Mouse (Mus musculus) forebrain, embryonic 15.5 days (tissue): ENCODE measurements around the gene Tlr7. TPM values are rescaled to one million over a fixed set of nuclear protein-coding genes. Genes with fewer than 3 reads are reported as not detected.
"Not testable (repeated sequence)": the region's sequence is repeated elsewhere in the genome, so short reads cannot be mapped to it uniquely, and the experiment has no call there.

Source experiments
- ATAC-seq: fragments of 200-750 bp; cut with Nextera tagmentation; replicated peaks from 2 replicates; pipeline ENCODE4 v1.8.0; 2017; ENCODE audit warnings: mild to moderate bottlenecking, moderate TSS enrichment, moderate library complexity
- H3K27ac ChIP-seq: fragments of 300-500 bp; sonication (generic); replicated peaks from 2 replicates; pipeline ENCODE4 v1.5.1; 2015; ENCODE audit warnings: mild to moderate bottlenecking, inconsistent platforms
- H3K27me3 ChIP-seq: fragments of 300-500 bp; sonication (generic); 2 replicates; pipeline ENCODE4 v1.6.1; 2015; ENCODE audit warnings: inconsistent platforms
- H3K36me3 ChIP-seq: fragments of 300-500 bp; sonication (generic); 2 replicates; pipeline ENCODE4 v1.6.1; 2015; ENCODE audit warnings: mild to moderate bottlenecking, inconsistent platforms
- H3K4me1 ChIP-seq: fragments of 300-500 bp; sonication (generic); 2 replicates; pipeline ENCODE4 v1.6.1; 2015; ENCODE audit warnings: inconsistent platforms
- H3K4me2 ChIP-seq: fragments of 300-500 bp; sonication (generic); replicated peaks from 2 replicates; pipeline ENCODE4 v1.6.1; 2015; ENCODE audit warnings: mild to moderate bottlenecking, inconsistent platforms
- H3K4me3 ChIP-seq: fragments of 300-500 bp; sonication (generic); 2 replicates; pipeline ENCODE4 v1.5.1; 2015; ENCODE audit warnings: mild to moderate bottlenecking, inconsistent platforms
- H3K9ac ChIP-seq: fragments of 300-500 bp; sonication (generic); replicated peaks from 2 replicates; pipeline ENCODE4 v1.6.1; 2015; ENCODE audit warnings: mild to moderate bottlenecking, inconsistent platforms
- H3K9me3 ChIP-seq: fragments of 300-500 bp; sonication (generic); 2 replicates; pipeline ENCODE4 v1.6.1; 2016; ENCODE audit warnings: inconsistent platforms
- WGBS: fragments of 180-500 bp; shearing (Covaris S2); methylation state at CpG from one replicate; pipeline ENCODE4 v1.1.7; 2015; ENCODE audit warnings: mixed read lengths; 5-methylcytosine and 5-hydroxymethylcytosine counted together
- polyA plus RNA-seq: library from polyadenylated mRNA; unstranded; fragments of >200 nt; fragmentation: Nextera tagmentation; extraction: Ambion mirVana; gene quantifications from 2 replicates; pipeline ENCODE4 v1.2.1, GENCODE M21; 2015

The Tlr7 gene
- polyA plus RNA-seq, 1 experiment from 2014 or later: 0.53 TPM

DNA sequence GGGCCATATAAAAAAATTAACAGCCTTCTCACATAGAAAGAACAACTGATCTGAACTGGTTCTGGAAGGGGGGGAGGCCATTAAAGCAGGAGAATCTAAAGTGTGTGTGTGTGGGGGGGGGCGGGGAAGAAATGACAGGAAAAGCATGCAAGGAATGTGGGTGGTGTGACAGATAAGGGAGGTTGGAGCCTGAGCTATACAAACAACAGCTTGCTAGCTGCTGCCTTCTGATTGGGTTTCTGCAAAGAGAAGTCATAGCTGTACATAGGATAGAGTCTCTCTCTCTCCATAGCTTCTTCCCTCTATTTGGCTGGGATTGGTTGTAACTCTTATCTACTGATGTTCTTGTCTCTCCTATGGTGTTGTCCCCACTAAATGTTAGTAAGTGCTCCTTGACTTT is 2.2 kb upstream of the Tlr7 start:
- Histone ChIP-seq H3K36me3 (no peaks in the 10 kb centered on the region), H3K9me3 (no peaks in the 10 kb centered on the region), H3K9ac (no peak overlapping the region), H3K27me3 (no peaks in the 10 kb centered on the region), H3K27ac (no peak overlapping the region), H3K4me2 (no peak overlapping the region), H3K4me1 (no peaks in the 10 kb centered on the region), H3K4me3 (no peak overlapping the region)
- 85% methylated on average over 1 of the region's 1 CpGs for WGBS
- no peak for ATAC-seq

DNA sequence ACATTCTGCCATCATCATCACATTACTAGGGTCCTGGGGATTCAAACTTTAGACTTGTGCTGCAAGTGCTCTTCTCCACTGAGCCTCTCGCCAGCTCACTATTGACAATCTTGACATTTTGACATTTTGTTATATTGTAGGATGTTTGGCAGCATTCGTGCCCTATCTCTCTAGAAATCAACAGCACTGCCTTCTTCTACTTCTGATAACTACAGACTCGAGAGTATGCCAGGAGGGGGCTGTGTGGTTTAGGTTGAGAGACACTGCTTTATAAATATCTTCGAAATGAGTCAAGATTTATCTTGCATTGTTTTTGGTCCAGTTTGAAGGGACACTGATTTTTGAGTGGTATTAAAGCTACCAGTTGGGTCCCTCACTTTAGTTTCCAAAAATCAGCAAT is 635 bp upstream of the Tlr7 start:
- Histone ChIP-seq H3K4me3 (no peak overlapping the region), H3K27ac (no peak overlapping the region), H3K4me2 (no peak overlapping the region), H3K4me1 (no peaks in the 10 kb centered on the region), H3K27me3 (no peaks in the 10 kb centered on the region), H3K36me3 (no peaks in the 10 kb centered on the region), H3K9me3 (no peaks in the 10 kb centered on the region), H3K9ac (no peak overlapping the region)
- WGBS: 68% methylated on average over 4 of the region's 4 CpGs
- ATAC-seq: no peak

DNA sequence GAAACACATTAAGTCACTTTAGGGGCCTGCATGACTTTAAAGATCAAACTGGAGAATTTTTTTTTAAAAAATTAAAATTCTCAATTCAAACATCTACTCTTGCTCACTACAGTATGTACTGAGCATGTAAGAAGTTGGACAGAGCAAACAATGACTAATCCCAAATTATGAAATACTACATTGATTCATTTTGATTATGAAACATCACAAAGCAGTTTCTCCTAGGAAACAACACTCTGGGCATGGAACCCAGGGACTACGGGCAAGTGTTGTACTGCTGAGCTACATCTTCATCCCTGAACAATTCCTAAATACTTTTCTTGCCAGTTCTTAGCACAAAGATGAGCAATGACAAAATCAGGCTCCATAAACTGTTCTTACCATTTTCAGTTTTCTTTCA is 738 bp downstream of the Tlr7 start:
- no peaks in the 10 kb centered on the region for H3K4me1 ChIP-seq
- H3K27ac ChIP-seq: no peak overlapping the region
- no peak overlapping the region for H3K4me2 ChIP-seq
- no peak for ATAC-seq
- no peak overlapping the region for H3K9ac ChIP-seq
- H3K36me3 ChIP-seq: no peaks in the 10 kb centered on the region
- WGBS: 67% methylated on average over 1 of the region's 1 CpGs
- no peaks in the 10 kb centered on the region for H3K27me3 ChIP-seq
- H3K4me3 ChIP-seq: no peak overlapping the region
- H3K9me3 ChIP-seq: no peaks in the 10 kb centered on the region

DNA sequence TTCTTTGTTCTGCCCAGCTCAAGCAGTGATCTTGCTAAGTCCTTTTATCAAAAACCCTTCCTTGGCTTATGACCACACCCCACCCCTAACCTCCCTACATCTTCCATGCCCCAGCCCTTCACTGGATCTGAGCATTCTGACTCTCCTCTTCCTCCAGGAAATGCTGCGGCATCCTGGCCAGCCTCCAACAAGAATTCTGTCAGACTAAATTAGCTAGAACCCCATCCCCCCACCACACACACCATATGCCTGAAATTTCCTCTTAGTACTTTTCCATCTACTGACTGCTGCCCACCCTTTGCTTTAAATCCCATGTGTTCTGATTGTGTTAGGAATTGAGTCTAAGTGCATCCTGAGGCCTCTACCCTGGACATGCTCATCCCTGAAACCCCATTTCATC is 1.3 kb downstream of the Tlr7 start:
- Histone ChIP-seq H3K27me3 (no peaks in the 10 kb centered on the region), H3K9me3 (no peaks in the 10 kb centered on the region), H3K9ac (no peak overlapping the region), H3K36me3 (no peaks in the 10 kb centered on the region), H3K27ac (no peak overlapping the region), H3K4me1 (no peaks in the 10 kb centered on the region), H3K4me2 (no peak overlapping the region), H3K4me3 (no peak overlapping the region)
- 71% methylated on average over 1 of the region's 1 CpGs for WGBS
- peak; percentile 38; the same call in 1 of the 2 replicates for ATAC-seq

DNA sequence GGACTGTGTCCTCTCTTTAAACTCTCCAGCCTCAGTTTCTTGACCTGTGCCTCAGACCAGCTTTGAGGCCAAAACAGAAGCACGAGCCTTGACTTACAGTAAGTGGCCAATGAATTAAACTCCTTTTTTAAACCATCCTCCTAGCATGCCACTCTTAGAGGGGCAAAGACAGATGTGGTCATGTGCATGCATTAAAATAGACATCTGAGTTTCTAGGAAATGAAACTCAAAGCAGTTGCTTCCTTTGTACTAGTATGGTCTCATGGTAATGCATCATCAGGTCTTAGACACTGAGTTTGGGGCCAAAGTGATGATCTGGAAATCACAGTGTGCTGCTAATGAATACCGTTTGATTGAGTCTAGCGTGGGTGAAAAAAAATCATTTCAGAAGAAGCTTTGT is 1.8 kb downstream of the Tlr7 start:
- Histone ChIP-seq H3K36me3 (no peaks in the 10 kb centered on the region), H3K27me3 (no peaks in the 10 kb centered on the region), H3K9ac (no peak overlapping the region), H3K27ac (no peak overlapping the region), H3K4me1 (no peaks in the 10 kb centered on the region), H3K4me3 (no peak overlapping the region), H3K4me2 (no peak overlapping the region), H3K9me3 (no peaks in the 10 kb centered on the region)
- ATAC-seq: no peak
- WGBS: 89% methylated on average over 3 of the region's 3 CpGs

DNA sequence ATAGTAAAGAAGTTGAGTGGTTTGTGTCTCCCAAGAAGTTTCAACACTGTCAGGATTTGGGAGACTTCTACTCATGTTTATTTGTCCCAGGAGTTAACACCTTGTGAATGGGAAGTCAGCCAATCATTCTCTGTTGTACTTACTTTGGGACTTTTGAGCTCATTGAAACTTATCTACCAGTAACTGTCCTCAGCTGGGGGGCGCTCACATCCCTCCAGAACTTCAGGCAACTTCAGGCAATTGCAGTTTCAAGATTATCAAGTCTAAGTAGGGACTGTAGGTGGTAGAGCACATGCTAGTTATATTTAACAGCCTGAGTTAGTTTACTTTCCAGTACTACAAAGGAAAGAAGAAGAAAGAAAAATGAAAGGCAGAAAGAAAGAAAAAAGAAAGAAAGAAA is 6.6 kb downstream of the Tlr7 start:
- H3K4me3 ChIP-seq: no peak overlapping the region
- no peak overlapping the region for H3K4me2 ChIP-seq
- 47% methylated on average over 1 of the region's 1 CpGs for WGBS
- H3K36me3 ChIP-seq: no peaks in the 10 kb centered on the region
- no peaks in the 10 kb centered on the region for H3K4me1 ChIP-seq
- H3K27me3 ChIP-seq: peaks cover 4% of the 10 kb centered on the region; the same call in 1 of the 2 replicates
- no peak overlapping the region for H3K9ac ChIP-seq
- H3K27ac ChIP-seq: no peak overlapping the region
- H3K9me3 ChIP-seq: no peaks in the 10 kb centered on the region
- no peak for ATAC-seq

DNA sequence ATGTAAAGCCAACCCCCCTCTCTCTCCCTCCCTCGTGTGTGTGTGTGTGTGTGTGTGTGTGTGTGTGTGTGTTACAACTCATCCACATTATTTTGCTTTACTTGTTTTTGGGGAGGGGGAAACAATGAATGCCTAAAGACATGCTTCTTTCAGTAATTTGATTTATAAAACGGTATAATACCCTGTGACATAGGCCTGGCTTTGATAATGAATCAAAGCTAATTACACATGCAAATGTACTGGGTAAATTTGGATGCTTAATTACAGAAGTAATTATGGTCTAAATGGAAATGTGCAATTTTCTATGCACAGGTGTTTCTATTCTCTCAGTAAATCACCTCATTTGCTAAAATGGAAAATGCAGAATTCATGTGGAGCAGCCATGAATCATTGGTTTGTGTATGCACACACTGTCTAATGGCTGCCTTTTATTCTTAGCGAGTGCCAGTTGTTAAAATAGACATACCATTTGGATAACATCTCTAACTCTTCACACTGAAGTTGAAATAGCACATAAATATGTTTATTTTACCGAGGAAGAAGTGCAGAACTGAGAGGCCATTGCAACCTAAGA is 9.0 kb downstream of the Tlr7 start:
- no peak overlapping the region for H3K4me2 ChIP-seq
- no peaks in the 10 kb centered on the region for H3K9me3 ChIP-seq
- peak; percentile 51 for ATAC-seq
- peaks cover 4% of the 10 kb centered on the region; the same call in 1 of the 2 replicates for H3K27me3 ChIP-seq
- no peak overlapping the region for H3K4me3 ChIP-seq
- 26% methylated on average over 4 of the region's 4 CpGs for WGBS
- no peak overlapping the region for H3K9ac ChIP-seq
- H3K4me1 ChIP-seq: no peaks in the 10 kb centered on the region
- H3K36me3 ChIP-seq: no peaks in the 10 kb centered on the region
- H3K27ac ChIP-seq: no peak overlapping the region

GRCm38 (mm10) chrX:167318819-167319396 is 11.4 kb downstream of the Tlr7 start:
- Histone ChIP-seq H3K9ac (no peak overlapping the region), H3K4me2 (no peak overlapping the region), H3K4me1 (no peaks in the 10 kb centered on the region), H3K36me3 (no peaks in the 10 kb centered on the region), H3K27ac (no peak overlapping the region), H3K27me3 (peaks cover 4% of the 10 kb centered on the region; the same call in 1 of the 2 replicates), H3K9me3 (no peaks in the 10 kb centered on the region), H3K4me3 (no peak overlapping the region)
- 35% methylated on average over 4 of the region's 4 CpGs for WGBS
- ATAC-seq: no peak

DNA sequence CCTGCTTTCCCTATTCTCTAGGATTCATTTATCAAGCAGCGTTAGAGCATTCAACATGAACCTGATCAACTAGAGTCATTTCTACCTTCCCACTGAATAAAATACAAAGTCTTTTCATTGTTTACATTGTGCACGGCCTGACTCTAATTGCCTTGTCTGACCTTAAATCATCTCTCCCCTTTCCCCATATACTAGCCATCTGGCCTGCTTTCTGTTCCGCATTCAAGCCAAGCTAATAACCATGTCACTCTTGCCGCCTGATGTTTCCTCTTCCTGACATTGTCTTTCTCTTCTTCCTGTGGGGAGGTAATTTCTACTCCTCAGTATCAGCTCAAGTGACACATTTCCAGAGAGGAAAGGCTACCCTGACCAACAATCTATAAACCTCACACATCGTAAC is 14.6 kb downstream of the Tlr7 start:
- WGBS: 78% methylated on average over 5 of the region's 5 CpGs

DNA sequence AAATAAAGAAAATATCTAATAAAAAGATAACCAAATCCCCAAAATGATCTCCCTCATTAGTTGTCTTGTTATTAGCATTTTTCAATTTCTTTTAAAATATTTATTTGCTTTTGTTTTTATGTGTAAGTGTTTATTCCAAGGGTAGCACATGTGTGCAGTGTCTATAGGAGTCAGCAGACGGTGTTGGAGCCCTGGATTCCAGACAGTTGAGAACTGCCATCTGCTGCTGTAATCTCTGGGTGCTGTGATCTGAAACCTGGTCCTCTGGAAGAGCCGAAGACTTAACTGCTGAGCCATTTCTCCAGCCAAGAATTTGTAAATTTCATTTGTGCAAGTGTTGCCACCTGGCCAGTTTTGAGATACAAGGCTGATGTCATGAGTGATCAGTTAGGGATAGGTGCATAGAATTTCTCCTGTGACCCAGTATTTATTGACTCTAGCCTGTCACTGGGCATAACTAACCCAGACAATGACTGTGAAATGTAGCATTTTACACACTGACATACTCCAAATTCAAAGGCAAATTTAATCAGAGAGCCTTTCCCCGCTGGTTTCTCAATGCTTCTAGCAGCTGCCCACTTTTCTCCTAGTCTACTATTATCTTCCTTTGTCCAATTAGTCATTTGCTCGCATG is 15.1 kb downstream of the Tlr7 start:
- no peak overlapping the region for H3K4me3 ChIP-seq
- no peak overlapping the region for H3K9ac ChIP-seq
- no peak overlapping the region for H3K27ac ChIP-seq
- 61% methylated on average over 4 of the region's 4 CpGs for WGBS
- peaks cover 3% of the 10 kb centered on the region; the same call in 1 of the 2 replicates for H3K27me3 ChIP-seq
- ATAC-seq: no peak
- H3K4me1 ChIP-seq: no peaks in the 10 kb centered on the region
- no peaks in the 10 kb centered on the region for H3K36me3 ChIP-seq
- no peaks in the 10 kb centered on the region for H3K9me3 ChIP-seq
- H3K4me2 ChIP-seq: no peak overlapping the region

More for the DNA sequence above, 14.6 kb downstream of the Tlr7 start:
- no peak overlapping the region for H3K4me3 ChIP-seq
- H3K36me3 ChIP-seq: no peaks in the 10 kb centered on the region
- no peaks in the 10 kb centered on the region for H3K4me1 ChIP-seq
- H3K4me2 ChIP-seq: no peak overlapping the region
- ATAC-seq: no peak
- no peak overlapping the region for H3K27ac ChIP-seq
- no peak overlapping the region for H3K9ac ChIP-seq
- peaks cover 4% of the 10 kb centered on the region; the same call in 1 of the 2 replicates for H3K27me3 ChIP-seq
- no peaks in the 10 kb centered on the region for H3K9me3 ChIP-seq

- H3K27me3 ChIP-seq, H3K4me1 ChIP-seq, H3K4me2 ChIP-seq, H3K9me3 ChIP-seq, H3K36me3 ChIP-seq, H3K9ac ChIP-seq, H3K4me3 ChIP-seq, H3K27ac ChIP-seq, ATAC-seq: not testable (repeated sequence)
- WGBS: 92% methylated on average over 1 of the region's 1 CpGs
These were observed 28.3 kb downstream of the Tlr7 start for GRCm38 (mm10) chrX:167302061-167302460.

- no peak overlapping the region for H3K4me3 ChIP-seq
- ATAC-seq: 0 out of 2 replicates have a peak, but pooled peaks have one; percentile 48
- H3K9ac ChIP-seq: no peak overlapping the region
- no peaks in the 10 kb centered on the region for H3K9me3 ChIP-seq
- no peak overlapping the region for H3K4me2 ChIP-seq
- H3K27me3 ChIP-seq: no peaks in the 10 kb centered on the region
- H3K27ac ChIP-seq: no peak overlapping the region
- WGBS: 27% methylated on average over 9 of the region's 9 CpGs
- H3K36me3 ChIP-seq: no peaks in the 10 kb centered on the region
- no peaks in the 10 kb centered on the region for H3K4me1 ChIP-seq
These were observed 53.4 kb downstream of the Tlr7 start for GRCm38 (mm10) chrX:167276953-167277352.
